Mouse (Mus musculus) stomach, postnatal 0 days (tissue): ENCODE results near the gene Olfr9. TPM values are rescaled to one million over a fixed set of nuclear protein-coding genes. Genes with fewer than 3 reads are reported as not detected.

Experiments
- ATAC-seq: fragments of 200-750 bp; cut with Nextera tagmentation; 2 replicates; pipeline ENCODE4 v1.8.0; 2017; ENCODE audit not compliant: low FRiP score, low TSS enrichment
- DNase-seq: peaks from one replicate; pipeline ENCODE4 v3.0.0-alpha.2; 2016; ENCODE audit warnings: low spot score
- H3K27ac ChIP-seq: fragments of 300-500 bp; sonication (generic); replicated peaks from 2 replicates; pipeline ENCODE4 v1.5.1; 2014; ENCODE audit warnings: mild to moderate bottlenecking, control low read depth
- H3K27me3 ChIP-seq: fragments of 300-500 bp; sonication (generic); 2 replicates; pipeline ENCODE4 v1.6.1; 2014; ENCODE audit warnings: low read length; ENCODE audit not compliant: control insufficient read depth, insufficient read depth
- H3K36me3 ChIP-seq: fragments of 300-500 bp; sonication (generic); 2 replicates; pipeline ENCODE4 v1.6.1; 2014; ENCODE audit warnings: low read length, mixed read lengths; ENCODE audit not compliant: control insufficient read depth, insufficient read depth
- H3K4me1 ChIP-seq: fragments of 300-500 bp; sonication (generic); replicated peaks from 2 replicates; pipeline ENCODE4 v1.6.1; 2014; ENCODE audit warnings: antibody characterized with exemption; ENCODE audit not compliant: control insufficient read depth, insufficient read depth
- H3K4me2 ChIP-seq: fragments of 300-500 bp; sonication (generic); replicated peaks from 2 replicates; pipeline ENCODE4 v1.6.1; 2014; ENCODE audit warnings: low read depth, mild to moderate bottlenecking, control low read depth, moderate library complexity
- H3K4me3 ChIP-seq: fragments of 300-500 bp; sonication (generic); 2 replicates; pipeline ENCODE4 v1.5.1; 2014; ENCODE audit warnings: low read depth, low read length, control low read depth
- H3K9ac ChIP-seq: fragments of 300-500 bp; sonication (generic); 2 replicates; pipeline ENCODE4 v1.6.1; 2014; ENCODE audit warnings: mild to moderate bottlenecking, low read length, control low read depth, mixed read lengths
- H3K9me3 ChIP-seq: fragments of 300-500 bp; sonication (generic); 2 replicates; pipeline ENCODE4 v1.6.1; 2016; ENCODE audit warnings: low read length; ENCODE audit not compliant: control insufficient read depth
- CTCF ChIP-seq: IDR thresholded peaks from 2 replicates; pipeline ENCODE4 v1.5.1; 2016; ENCODE audit warnings: antibody characterized with exemption, low read depth, mild to moderate bottlenecking, moderate library complexity
- EP300 ChIP-seq: optimal IDR thresholded peaks from 2 replicates; pipeline ENCODE3; 2016; ENCODE audit warnings: antibody characterized with exemption
- whole genome bisulfite sequencing: fragments of 180-500 bp; shearing (Covaris S2); extraction: QIAGEN DNeasy Blood & Tissue Kit; methylation state at CpG from one replicate; pipeline ENCODE4 v1.1.7; 2014; 5-methylcytosine and 5-hydroxymethylcytosine counted together
- polyA plus RNA-seq: library from polyadenylated mRNA; unstranded; fragments of >200 nt; fragmentation: Nextera tagmentation; extraction: Ambion mirVana; gene quantifications from 2 replicates; pipeline ENCODE4 v1.2.1, GENCODE M21; 2015

The Olfr9 gene
- polyA plus RNA-seq, 1 experiment from 2014 or later, result not detected

DNA sequence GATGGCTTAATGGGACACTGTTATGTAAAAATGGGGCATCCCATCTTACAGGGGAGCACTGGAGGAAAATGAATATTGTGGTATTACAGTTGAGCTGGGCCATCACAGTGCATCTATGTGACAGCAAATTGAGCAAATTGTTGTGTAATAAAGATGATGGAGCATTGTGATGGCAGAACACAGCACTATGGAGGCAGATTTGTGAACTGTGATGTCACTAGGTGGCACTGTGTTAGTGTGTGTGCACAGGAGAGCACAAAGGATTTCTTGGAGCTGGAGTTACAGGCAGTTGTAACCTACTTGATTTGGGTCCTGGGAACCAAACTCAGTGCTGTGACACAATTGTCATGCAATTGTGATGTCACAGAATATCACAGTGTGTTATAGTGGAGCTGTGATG, 34.1 kb downstream of the Olfr9 start:
- no peaks in the 10 kb centered on the region for H3K36me3 ChIP-seq
- no peak overlapping the region for H3K4me3 ChIP-seq
- no peak overlapping the region for H3K4me2 ChIP-seq
- H3K27ac ChIP-seq, result no peak overlapping the region
- ATAC-seq (no peak), DNase-seq (no peak)
- TF ChIP-seq EP300 (no peak), CTCF (0 out of 2 replicates have a peak, but pooled peaks have one; percentile 18)
- H3K4me1 ChIP-seq, result no peaks in the 10 kb centered on the region
- no peak overlapping the region for H3K9ac ChIP-seq
- H3K27me3 ChIP-seq, result no peaks in the 10 kb centered on the region
- no peaks in the 10 kb centered on the region for H3K9me3 ChIP-seq

DNA sequence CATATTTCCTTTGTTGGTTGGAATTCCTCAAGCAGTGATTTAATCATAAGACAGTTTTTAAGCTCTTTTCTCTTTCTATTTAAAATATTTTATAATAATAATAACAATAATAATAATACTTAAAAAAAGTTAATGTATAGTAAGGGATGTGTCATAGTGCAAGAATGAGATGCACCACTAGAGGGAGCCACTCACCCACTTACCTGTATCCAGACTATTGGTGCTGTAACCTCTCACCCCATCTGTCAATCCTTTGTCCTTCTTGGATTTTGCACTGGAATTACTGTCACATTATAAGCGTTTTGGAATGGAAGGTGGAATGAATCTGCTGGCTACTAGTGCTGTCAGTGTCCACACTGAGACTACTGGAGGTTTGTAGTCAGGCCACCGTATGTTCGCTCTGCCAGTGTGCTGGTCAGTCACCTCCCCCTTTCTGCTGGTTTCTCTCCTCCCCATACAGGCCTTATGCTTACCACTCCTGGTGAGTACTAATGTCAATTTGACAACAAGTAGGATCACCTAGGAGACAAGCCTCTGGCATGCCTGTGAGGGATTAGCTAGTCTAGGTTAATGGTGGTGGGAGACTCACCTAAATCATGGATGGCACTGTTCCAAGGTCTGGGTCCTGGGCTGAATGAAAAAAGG, 36.9 kb downstream of the Olfr9 start:
- 58% methylated on average over 3 of the region's 3 CpGs for WGBS
- DNase-seq, result peak; percentile 43

DNA sequence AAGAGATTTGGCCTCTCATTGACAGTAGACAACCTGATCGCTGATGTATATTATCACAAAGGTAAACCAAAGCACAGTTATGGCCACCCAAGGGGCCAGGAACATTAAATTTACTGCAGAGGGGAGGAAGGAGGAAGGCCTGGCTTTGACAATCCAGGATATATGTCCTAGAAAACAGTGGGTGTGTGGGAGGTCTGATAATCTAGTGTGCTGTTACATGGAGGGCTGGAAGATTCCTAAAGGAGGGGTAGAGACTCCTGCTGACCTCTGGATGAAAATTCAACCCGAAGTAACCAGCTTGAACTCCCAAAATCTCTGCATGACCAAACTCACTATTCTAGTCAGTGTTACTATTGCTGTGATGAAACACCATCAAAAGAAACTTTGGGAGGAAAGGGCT, 39.1 kb downstream of the Olfr9 start:
- H3K9me3 ChIP-seq, result no peaks in the 10 kb centered on the region
- no peak overlapping the region for H3K4me3 ChIP-seq
- H3K9ac ChIP-seq, result no peak overlapping the region
- H3K4me1 ChIP-seq, result no peaks in the 10 kb centered on the region
- H3K27ac ChIP-seq, result no peak overlapping the region
- no peaks in the 10 kb centered on the region for H3K27me3 ChIP-seq
- no peaks in the 10 kb centered on the region for H3K36me3 ChIP-seq
- H3K4me2 ChIP-seq, result no peak overlapping the region
- 75% methylated on average over 2 of the region's 2 CpGs for WGBS
- ATAC-seq (no peak), DNase-seq (no peak)
- no peak for TF ChIP-seq CTCF
- TF ChIP-seq EP300, result no peak

More for the DNA sequence above, 36.9 kb downstream of the Olfr9 start:
- H3K36me3 ChIP-seq, result no peaks in the 10 kb centered on the region
- H3K9ac ChIP-seq, result no peak overlapping the region
- no peaks in the 10 kb centered on the region for H3K9me3 ChIP-seq
- no peaks in the 10 kb centered on the region for H3K4me1 ChIP-seq
- no peak overlapping the region for H3K4me2 ChIP-seq
- TF ChIP-seq EP300, result no peak
- TF ChIP-seq CTCF, result peak; percentile 79
- ATAC-seq, result no peak
- no peaks in the 10 kb centered on the region for H3K27me3 ChIP-seq
- H3K27ac ChIP-seq, result no peak overlapping the region
- H3K4me3 ChIP-seq, result no peak overlapping the region

DNA sequence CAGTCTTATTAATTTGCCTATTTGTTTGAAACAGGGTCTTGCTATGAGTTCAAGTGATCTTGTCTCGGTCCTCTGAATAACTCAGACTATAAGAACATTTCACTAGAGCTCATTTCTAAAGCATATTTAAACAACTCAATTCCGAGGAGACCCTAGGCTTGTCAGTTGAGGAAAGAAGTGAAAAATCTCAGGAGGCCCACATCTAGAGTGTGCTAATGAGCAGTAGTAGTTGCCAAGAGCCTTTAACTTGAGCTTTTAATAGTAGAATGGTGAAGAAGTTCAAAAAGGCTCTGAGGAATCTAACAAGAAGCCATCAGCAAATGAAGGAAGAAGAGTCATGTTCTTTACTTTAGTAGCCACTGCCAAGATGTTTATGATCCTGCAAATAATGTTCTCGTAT, 50.6 kb downstream of the Olfr9 start, which contains the start of gene Olfr764-ps1:
Gene Olfr764-ps1, minus strand, starts transcription at position 101 of the 400 bp plus-strand sequence.
- no peak within 1 kb of the TSS for H3K9ac ChIP-seq
- H3K27me3 ChIP-seq, result no peaks in the 10 kb centered on the region
- H3K27ac ChIP-seq, result no peak within 1 kb of the TSS
- no peak for ATAC-seq
- 78% methylated on average over 3 of the region's 3 CpGs for WGBS
- no peak for DNase-seq
- no peaks in the 10 kb centered on the region for H3K9me3 ChIP-seq
- TF ChIP-seq EP300, result no peak
- H3K4me3 ChIP-seq, result no peak within 1 kb of the TSS
- no peaks in the 10 kb centered on the region for H3K4me1 ChIP-seq
- no peak within 1 kb of the TSS for H3K4me2 ChIP-seq
- H3K36me3 ChIP-seq, result no peaks in the 10 kb centered on the region

Other genes starting within 250 kb of the Olfr9 start
- gene Dgka, start 244.6 kb upstream of the Olfr9 start, polyA plus RNA-seq, result 14.6 and 15.7 TPM in 2 replicates
- gene Pym1, start 241.5 kb upstream of the Olfr9 start, polyA plus RNA-seq, result 22.7 and 24.1 TPM in 2 replicates
- 2.0 and 2.1 TPM in 2 replicates for gene Mmp19, start 198.5 kb upstream of the Olfr9 start, polyA plus RNA-seq
- 29.8 and 30.5 TPM in 2 replicates for gene Dnajc14, start 185.4 kb upstream of the Olfr9 start, polyA plus RNA-seq
- 7.8 and 8.5 TPM in 2 replicates for gene Tmem198b, start 185.1 kb upstream of the Olfr9 start, polyA plus RNA-seq
- gene Sarnp, start 172.1 kb upstream of the Olfr9 start, polyA plus RNA-seq, result 99.4 and 104 TPM in 2 replicates
- 111 and 121 TPM in 2 replicates for gene Ormdl2, start 167.8 kb upstream of the Olfr9 start, polyA plus RNA-seq
- gene Gdf11, start 97.7 kb upstream of the Olfr9 start, polyA plus RNA-seq, result 1.5 and 1.6 TPM in 2 replicates
- 760 and 773 TPM in 2 replicates for gene Cd63, start 88.4 kb upstream of the Olfr9 start, polyA plus RNA-seq
- gene Rdh5, start 66.5 kb upstream of the Olfr9 start, polyA plus RNA-seq, result 8.1 and 9.5 TPM in 2 replicates
- gene Bloc1s1, start 65.4 kb upstream of the Olfr9 start, polyA plus RNA-seq, result 194 and 198 TPM in 2 replicates
- 8.5 and 8.7 TPM in 2 replicates for gene Itga7, start 55.6 kb upstream of the Olfr9 start, polyA plus RNA-seq
- gene Mettl7b, start 28.4 kb upstream of the Olfr9 start, polyA plus RNA-seq, result 67.6 and 68.0 TPM in 2 replicates
- not detected in 2 replicates for gene Olfr763, start 21.4 kb downstream of the Olfr9 start, polyA plus RNA-seq
- gene Olfr764-ps1, start 50.5 kb downstream of the Olfr9 start, polyA plus RNA-seq, result not detected in 2 replicates
- gene Olfr765, start 60.6 kb downstream of the Olfr9 start, polyA plus RNA-seq, result not detected in 2 replicates
- gene Olfr766-ps1, start 79.5 kb downstream of the Olfr9 start, polyA plus RNA-seq, result not detected in 2 replicates
- gene Olfr767, start 93.5 kb downstream of the Olfr9 start, polyA plus RNA-seq, result not detected in 2 replicates
- not detected in 2 replicates for gene Olfr768, start 109.9 kb downstream of the Olfr9 start, polyA plus RNA-seq
- gene Olfr769, start 128.4 kb downstream of the Olfr9 start, polyA plus RNA-seq, result not detected in 2 replicates
- not detected in 2 replicates for gene Olfr770, start 149.6 kb downstream of the Olfr9 start, polyA plus RNA-seq
- gene Olfr771, start 175.3 kb downstream of the Olfr9 start, polyA plus RNA-seq, result not detected in 2 replicates
- not detected in 2 replicates for gene Olfr772, start 188.5 kb downstream of the Olfr9 start, polyA plus RNA-seq
- gene Olfr773, start 198.0 kb downstream of the Olfr9 start, polyA plus RNA-seq, result not detected in 2 replicates
- not detected in 2 replicates for gene Olfr774, start 246.8 kb downstream of the Olfr9 start, polyA plus RNA-seq